Mouse (Mus musculus) erythroblast, embryonic 14.5 days (primary cell): Measurements from ENCODE around the gene Zfp653. TPM values are rescaled to one million over a fixed set of nuclear protein-coding genes. Genes with fewer than 3 reads are reported as not detected.

Source experiments
- H3K27me3 ChIP-seq: 2 replicates; pipeline ENCODE4 v1.6.1; 2012; ENCODE audit warnings: inconsistent platforms; ENCODE audit not compliant: control insufficient read depth
- H3K36me3 ChIP-seq: 2 replicates; pipeline ENCODE4 v1.6.1; 2012; ENCODE audit warnings: mild to moderate bottlenecking, inconsistent platforms; ENCODE audit not compliant: control insufficient read depth
- H3K4me1 ChIP-seq: 2 replicates; pipeline ENCODE4 v1.6.1; 2012; ENCODE audit warnings: inconsistent platforms; ENCODE audit not compliant: control insufficient read depth
- H3K4me3 ChIP-seq: replicated peaks from 2 replicates; pipeline ENCODE3; 2012; ENCODE audit warnings: moderate library complexity, mild to moderate bottlenecking, inconsistent platforms
- H3K9me3 ChIP-seq: 2 replicates; pipeline ENCODE4 v1.6.1; 2012; ENCODE audit warnings: low read length, inconsistent platforms, mixed read lengths; ENCODE audit not compliant: control insufficient read depth
- GATA1 ChIP-seq: IDR thresholded peaks from 2 replicates; pipeline ENCODE4 v1.6.1; 2012; ENCODE audit warnings: low read length, inconsistent platforms, mixed read lengths
- TAL1 ChIP-seq: IDR thresholded peaks from 3 replicates; pipeline ENCODE4 v1.6.1; 2012; ENCODE audit warnings: low read length, inconsistent platforms, mixed read lengths
- polyA plus RNA-seq: library from polyadenylated mRNA; stranded (reverse); fragments of >175 nt; gene quantifications from 2 replicates; pipeline ENCODE4 v1.2.3, GENCODE M21; 2012

Zfp653 gene
- polyA plus RNA-seq, 1 experiment: 2.8 TPM

DNA sequence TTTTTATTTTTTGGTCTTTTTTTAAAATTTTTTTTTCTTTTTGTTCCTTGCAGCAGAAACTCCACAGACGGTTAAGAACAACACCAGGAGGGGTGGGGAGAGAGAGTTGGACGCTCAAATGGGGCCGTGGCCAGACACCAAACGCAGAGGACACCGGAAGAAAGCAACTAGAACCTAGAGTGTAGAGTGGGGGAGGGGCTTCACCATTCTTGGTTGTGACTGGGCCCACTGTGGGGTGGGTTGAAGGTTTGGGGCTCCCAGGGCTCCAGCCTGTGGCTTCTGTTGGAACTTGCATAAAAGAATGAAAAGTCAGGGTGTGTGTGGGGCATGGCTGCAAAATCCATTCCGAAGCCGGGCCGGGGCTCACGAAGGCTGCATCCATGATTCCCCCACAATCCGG is 54.9 kb downstream of the Zfp653 start:
- H3K4me1 ChIP-seq: no peaks in the 10 kb centered on the region
- no peak overlapping the region for H3K4me3 ChIP-seq
- no peaks in the 10 kb centered on the region for H3K9me3 ChIP-seq
- H3K27me3 ChIP-seq: no peaks in the 10 kb centered on the region
- peaks cover 34% of the 10 kb centered on the region for H3K36me3 ChIP-seq
- no peak for TF ChIP-seq GATA1
- TF ChIP-seq TAL1: no peak

DNA sequence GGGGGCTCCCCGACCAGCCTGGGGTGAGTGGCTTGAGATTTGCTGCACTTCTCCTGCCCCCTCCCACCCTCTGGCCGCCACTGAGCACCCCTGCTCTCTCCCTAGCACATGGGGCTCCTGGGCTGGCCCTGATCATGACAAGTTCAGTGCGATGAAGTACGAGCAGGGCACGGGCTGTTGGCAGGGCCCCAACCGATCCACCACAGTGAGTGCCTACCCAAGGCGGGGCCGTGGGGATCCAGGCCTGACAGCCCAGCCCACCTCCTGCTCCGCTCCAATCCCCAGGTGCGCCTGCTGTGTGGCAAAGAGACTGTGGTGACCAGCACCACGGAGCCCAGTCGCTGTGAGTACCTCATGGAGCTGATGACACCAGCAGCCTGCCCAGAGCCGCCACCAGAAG is 58.4 kb downstream of the Zfp653 start:
- H3K4me3 ChIP-seq: no peak overlapping the region
- H3K36me3 ChIP-seq: peaks cover 69% of the 10 kb centered on the region
- H3K9me3 ChIP-seq: no peaks in the 10 kb centered on the region
- TF ChIP-seq GATA1: no peak
- no peak for TF ChIP-seq TAL1
- H3K27me3 ChIP-seq: no peaks in the 10 kb centered on the region
- no peaks in the 10 kb centered on the region; the same call in 1 of the 2 replicates for H3K4me1 ChIP-seq

DNA sequence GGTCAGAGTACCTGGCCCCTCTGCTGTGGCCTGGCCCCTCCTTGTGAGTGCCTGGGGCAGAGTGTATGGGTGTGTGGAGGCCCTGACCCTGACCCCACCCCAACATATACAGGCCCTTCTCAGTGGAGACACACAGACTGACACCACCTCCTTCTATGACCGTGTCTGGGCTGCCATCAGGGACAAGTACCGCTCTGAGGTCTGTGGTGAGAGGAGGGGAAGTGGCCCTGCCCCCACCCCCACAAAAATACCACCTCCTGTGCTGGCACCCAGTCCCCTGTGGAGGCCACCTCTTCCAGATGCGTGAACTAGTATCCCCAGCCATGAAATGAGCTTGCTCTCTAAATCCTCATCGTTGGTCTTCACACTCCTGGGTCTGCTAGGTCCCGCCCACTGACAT is 60.1 kb downstream of the Zfp653 start:
- no peak for TF ChIP-seq GATA1
- Histone ChIP-seq H3K27me3 (no peaks in the 10 kb centered on the region), H3K36me3 (peaks cover 86% of the 10 kb centered on the region), H3K4me3 (no peak overlapping the region), H3K4me1 (peaks cover 4% of the 10 kb centered on the region), H3K9me3 (no peaks in the 10 kb centered on the region)

Other genes starting within 250 kb of the Zfp653 start
- gene Angptl8, start 235.9 kb downstream of the Zfp653 start, polyA plus RNA-seq: 0.16 TPM in 1 of 2 replicates, not detected in the other
- gene Dock6, start 218.7 kb downstream of the Zfp653 start, polyA plus RNA-seq: 0.06 and 0.08 TPM in 2 replicates
- 0.07 TPM in 2 replicates for gene Rab3d, start 153.2 kb downstream of the Zfp653 start, polyA plus RNA-seq
- not detected in 2 replicates for gene Ccdc159, start 143.9 kb downstream of the Zfp653 start, polyA plus RNA-seq
- 0.10 TPM in 2 replicates for gene Tmem205, start 143.8 kb downstream of the Zfp653 start, polyA plus RNA-seq
- 0.05 and 0.06 TPM in 2 replicates for gene Plppr2, start 134.3 kb downstream of the Zfp653 start, polyA plus RNA-seq
- gene Swsap1, start 115.6 kb downstream of the Zfp653 start, polyA plus RNA-seq: 0.32 and 0.37 TPM in 2 replicates
- gene Epor, start 107.9 kb downstream of the Zfp653 start, polyA plus RNA-seq: 80.2 and 112 TPM in 2 replicates
- gene Rgl3, start 81.9 kb downstream of the Zfp653 start, polyA plus RNA-seq: 0.01 TPM in 1 of 2 replicates, not detected in the other
- 0.02 TPM in 1 of 2 replicates, not detected in the other for gene Ccdc151, start 68.7 kb downstream of the Zfp653 start, polyA plus RNA-seq
- gene Prkcsh, start 68.6 kb downstream of the Zfp653 start, polyA plus RNA-seq: 9.9 and 10.3 TPM in 2 replicates
- gene Elavl3, start 19.4 kb downstream of the Zfp653 start, polyA plus RNA-seq: 0.02 and 0.03 TPM in 2 replicates
- not detected in 2 replicates for gene Gm49318, start 117 bp downstream of the Zfp653 start, polyA plus RNA-seq
- gene Ecsit, start 14.1 kb upstream of the Zfp653 start, polyA plus RNA-seq: 2.7 and 3.0 TPM in 2 replicates
- not detected in 2 replicates for gene Cnn1, start 27.8 kb upstream of the Zfp653 start, polyA plus RNA-seq
- gene Elof1, start 45.8 kb upstream of the Zfp653 start, polyA plus RNA-seq: 12.4 and 16.3 TPM in 2 replicates
- 46.6 and 58.8 TPM in 2 replicates for gene Acp5, start 64.3 kb upstream of the Zfp653 start, polyA plus RNA-seq
- 4.1 and 5.2 TPM in 2 replicates for gene Pigyl, start 85.5 kb upstream of the Zfp653 start, polyA plus RNA-seq
- not detected in 2 replicates for gene Zfp872, start 116.7 kb upstream of the Zfp653 start, polyA plus RNA-seq
- 0.06 TPM in 1 of 2 replicates, not detected in the other for gene Zfp809, start 154.3 kb upstream of the Zfp653 start, polyA plus RNA-seq
- not detected in 2 replicates for gene Zfp599, start 188.5 kb upstream of the Zfp653 start, polyA plus RNA-seq
- 0.05 and 0.07 TPM in 2 replicates for gene Zfp810, start 236.3 kb upstream of the Zfp653 start, polyA plus RNA-seq